Mouse (Mus musculus) lung, embryonic 14.5 days (tissue): ENCODE measurements around the gene 1700067K01Rik. TPM values are rescaled to one million over a fixed set of nuclear protein-coding genes. Genes with fewer than 3 reads are reported as not detected.
A peak's percentile ranks its signal among the peaks of the same experiment; 100 is the strongest.

ENCODE experiments used
- ATAC-seq: fragments of 200-750 bp; cut with Nextera tagmentation; 2 replicates; pipeline ENCODE4 v1.8.0; 2017; ENCODE audit warnings: mild to moderate bottlenecking, moderate TSS enrichment, moderate library complexity; ENCODE audit not compliant: insufficient read depth
- DNase-seq: peaks from one replicate; pipeline ENCODE4 v3.0.0-alpha.2; 2015
- H3K27ac ChIP-seq: fragments of 300-500 bp; sonication (generic); 2 replicates; pipeline ENCODE4 v1.5.1; 2014; ENCODE audit warnings: low read depth, mild to moderate bottlenecking, moderate library complexity
- H3K27me3 ChIP-seq: fragments of 300-500 bp; sonication (generic); 2 replicates; pipeline ENCODE4 v1.6.1; 2014; ENCODE audit warnings: low read length, control low read depth; ENCODE audit not compliant: insufficient read depth
- H3K36me3 ChIP-seq: fragments of 300-500 bp; sonication (generic); 2 replicates; pipeline ENCODE4 v1.6.1; 2014; ENCODE audit warnings: control low read depth; ENCODE audit not compliant: insufficient read depth
- H3K4me1 ChIP-seq: fragments of 300-500 bp; sonication (generic); 2 replicates; pipeline ENCODE4 v1.6.1; 2014; ENCODE audit warnings: antibody characterized with exemption, control low read depth; ENCODE audit not compliant: insufficient read depth
- H3K4me2 ChIP-seq: fragments of 300-500 bp; sonication (generic); 2 replicates; pipeline ENCODE4 v1.6.1; 2014; ENCODE audit warnings: mild to moderate bottlenecking
- H3K4me3 ChIP-seq: fragments of 300-500 bp; sonication (generic); 2 replicates; pipeline ENCODE4 v1.5.1; 2014; ENCODE audit warnings: low read depth, low read length
- H3K9ac ChIP-seq: fragments of 300-500 bp; sonication (generic); 2 replicates; pipeline ENCODE4 v1.6.1; 2014
- H3K9me3 ChIP-seq: fragments of 300-500 bp; sonication (generic); 2 replicates; pipeline ENCODE4 v1.6.1; 2016; ENCODE audit warnings: low read depth, low read length, control low read depth
- CTCF ChIP-seq: IDR thresholded peaks from 2 replicates; pipeline ENCODE4 v1.5.1; 2016; ENCODE audit warnings: antibody characterized with exemption, low read depth
- WGBS: fragments of 180-500 bp; shearing (Covaris S2); extraction: QIAGEN DNeasy Blood & Tissue Kit; methylation state at CpG from one replicate; pipeline ENCODE4 v1.1.7; 2014; 5-methylcytosine and 5-hydroxymethylcytosine counted together
- polyA plus RNA-seq: library from polyadenylated mRNA; unstranded; fragments of >200 nt; fragmentation: Nextera tagmentation; extraction: Ambion mirVana; gene quantifications from 2 replicates; pipeline ENCODE4 v1.2.1, GENCODE M21; 2014

The 1700067K01Rik gene
- polyA plus RNA-seq, 1 experiment from 2014 or later, result 1.5 TPM

- Histone ChIP-seq H3K4me2 (no peak overlapping the region), H3K4me1 (no peaks in the 10 kb centered on the region), H3K27me3 (peaks cover 18% of the 10 kb centered on the region), H3K9ac (no peak overlapping the region), H3K27ac (no peak overlapping the region), H3K36me3 (no peaks in the 10 kb centered on the region), H3K9me3 (no peaks in the 10 kb centered on the region), H3K4me3 (no peak overlapping the region)
- DNase-seq (no peak), ATAC-seq (no peak)
- WGBS, result 56% methylated on average over 5 of the region's 5 CpGs
- TF ChIP-seq CTCF, result no peak
Observed at GRCm38 (mm10) chr8:84038015-84038414, 36.7 kb downstream of the 1700067K01Rik start.

GRCm38 (mm10) chr8:84039050-84039449 lies 37.7 kb downstream of the 1700067K01Rik start:
- WGBS, result 4% methylated on average over 5 of the region's 5 CpGs

GRCm38 (mm10) chr8:84042066-84042947 lies 41.0 kb downstream of the 1700067K01Rik start, which contains the start of gene Il27ra:
TSS of gene Il27ra (minus strand) at chr8:84042589.
- H3K27ac ChIP-seq, result no peak within 1 kb of the TSS
- no peaks in the 10 kb centered on the region for H3K36me3 ChIP-seq
- peak; percentile 90 for TF ChIP-seq CTCF
- peak within 1 kb of the TSS; percentile 80 for H3K4me2 ChIP-seq
- H3K4me1 ChIP-seq, result no peaks in the 10 kb centered on the region
- WGBS, result 6% methylated on average over 40 of the region's 40 CpGs
- H3K9me3 ChIP-seq, result no peaks in the 10 kb centered on the region
- ATAC-seq (peak; percentile 82), DNase-seq (peak; percentile 83)
- peaks cover 46% of the 10 kb centered on the region for H3K27me3 ChIP-seq
- peak within 1 kb of the TSS; percentile 38 for H3K4me3 ChIP-seq
- peak within 1 kb of the TSS; percentile 36; the same call in 1 of the 2 replicates for H3K9ac ChIP-seq

More at GRCm38 (mm10) chr8:84039050-84039449, 37.7 kb downstream of the 1700067K01Rik start:
- Histone ChIP-seq H3K4me3 (no peak overlapping the region), H3K36me3 (no peaks in the 10 kb centered on the region), H3K27me3 (peaks cover 28% of the 10 kb centered on the region), H3K27ac (no peak overlapping the region), H3K4me2 (no peak overlapping the region), H3K9ac (no peak overlapping the region), H3K4me1 (no peaks in the 10 kb centered on the region), H3K9me3 (no peaks in the 10 kb centered on the region)
- ATAC-seq (no peak), DNase-seq (peak; percentile 95)
- TF ChIP-seq CTCF, result peak; percentile 89

- peaks cover 46% of the 10 kb centered on the region for H3K27me3 ChIP-seq
- WGBS, result 35% methylated on average over 12 of the region's 12 CpGs
- H3K4me1 ChIP-seq, result no peaks in the 10 kb centered on the region
- no peaks in the 10 kb centered on the region for H3K36me3 ChIP-seq
- peak overlapping the region; percentile 36; the same call in 1 of the 2 replicates for H3K9ac ChIP-seq
- no peak for TF ChIP-seq CTCF
- ATAC-seq (no peak; the same call in 1 of the 2 replicates), DNase-seq (peak; percentile 16)
- H3K27ac ChIP-seq, result no peak overlapping the region
- H3K4me2 ChIP-seq, result peak overlapping the region; percentile 80
- peak overlapping the region; percentile 38; the same call in 1 of the 2 replicates for H3K4me3 ChIP-seq
- no peaks in the 10 kb centered on the region for H3K9me3 ChIP-seq
Observed at GRCm38 (mm10) chr8:84042948-84043342, 41.6 kb downstream of the 1700067K01Rik start.

- peaks cover 46% of the 10 kb centered on the region for H3K27me3 ChIP-seq
- no peak overlapping the region for H3K4me2 ChIP-seq
- ATAC-seq (no peak), DNase-seq (no peak)
- WGBS, result 8% methylated on average over 7 of the region's 7 CpGs
- no peaks in the 10 kb centered on the region for H3K36me3 ChIP-seq
- H3K9me3 ChIP-seq, result no peaks in the 10 kb centered on the region
- H3K4me3 ChIP-seq, result no peak overlapping the region
- H3K9ac ChIP-seq, result no peak overlapping the region
- no peaks in the 10 kb centered on the region for H3K4me1 ChIP-seq
- H3K27ac ChIP-seq, result no peak overlapping the region
- peak; percentile 36 for TF ChIP-seq CTCF
Observed at GRCm38 (mm10) chr8:84044103-84044502, 42.8 kb downstream of the 1700067K01Rik start.

GRCm38 (mm10) chr8:84044900-84045299 lies 43.6 kb downstream of the 1700067K01Rik start, which contains the start of gene Rln3:
TSS of gene Rln3 (minus strand) at chr8:84045000.
- Histone ChIP-seq H3K9ac (no peak within 1 kb of the TSS), H3K27ac (no peak within 1 kb of the TSS), H3K36me3 (no peaks in the 10 kb centered on the region), H3K4me3 (no peak within 1 kb of the TSS), H3K9me3 (no peaks in the 10 kb centered on the region), H3K4me1 (no peaks in the 10 kb centered on the region), H3K27me3 (peaks cover 46% of the 10 kb centered on the region), H3K4me2 (no peak within 1 kb of the TSS)
- DNase-seq (no peak), ATAC-seq (no peak)
- no peak for TF ChIP-seq CTCF
- 4% methylated on average over 9 of the region's 9 CpGs for WGBS

GRCm38 (mm10) chr8:84046505-84046904 lies 45.2 kb downstream of the 1700067K01Rik start:
- no peak for TF ChIP-seq CTCF
- H3K4me2 ChIP-seq, result no peak overlapping the region
- H3K36me3 ChIP-seq, result no peaks in the 10 kb centered on the region
- H3K9me3 ChIP-seq, result no peaks in the 10 kb centered on the region
- 76% methylated on average over 3 of the region's 3 CpGs for WGBS
- H3K4me3 ChIP-seq, result no peak overlapping the region
- H3K27me3 ChIP-seq, result peaks cover 43% of the 10 kb centered on the region
- ATAC-seq, result no peak
- no peaks in the 10 kb centered on the region for H3K4me1 ChIP-seq
- no peak for DNase-seq
- no peak overlapping the region for H3K9ac ChIP-seq
- no peak overlapping the region for H3K27ac ChIP-seq
